Mouse (Mus musculus) G1E (cell line): ENCODE measurements at regions not wholly inside any gene's neighbourhood (a gene's known extent, or its start where the extent isn't known, plus 50 kb on each side); places are given as distances from the start of the nearest gene placed in this dataset.

ENCODE experiments used
- CTCF ChIP-seq: IDR thresholded peaks from 2 replicates; pipeline ENCODE4 v1.5.1; 2012; ENCODE audit warnings: low read depth, low read length, inconsistent platforms, mixed read lengths
- GATA1 ChIP-seq: IDR thresholded peaks from 2 replicates; pipeline ENCODE4 v1.6.1; 2012; ENCODE audit warnings: borderline replicate concordance, low read length, inconsistent platforms, mixed read lengths
- POLR2AphosphoS5 ChIP-seq: IDR thresholded peaks from 2 replicates; pipeline ENCODE4 v1.6.1; 2012; ENCODE audit warnings: low read depth, low read length, inconsistent platforms; ENCODE audit not compliant: insufficient replicate concordance
- TAL1 ChIP-seq: conservative IDR thresholded peaks from 2 replicates; pipeline ENCODE4 v1.6.1; 2012; ENCODE audit warnings: low read depth, low read length, inconsistent platforms, mixed read lengths

GRCm38 (mm10) chr14:24983279-24983678 lies 475.7 kb upstream of the Zmiz1 start:
- TF ChIP-seq CTCF (no peak), POLR2AphosphoS5 (no peak), GATA1 (no peak), TAL1 (no peak)
